Mouse (Mus musculus) frontal cortex, postnatal 25 days (tissue): ENCODE data around the gene Stn1.

ENCODE experiments used
- DNase-seq, 2 experiments: peaks; one replicate each; pipeline ENCODE4 v3.0.0; 2022; ENCODE audit warnings: low spot score in 2 of 2

Gene Stn1

GRCm38 (mm10) chr19:47545055-47545454 is 7.7 kb upstream of the Stn1 start:
- no peak for DNase-seq

DNA sequence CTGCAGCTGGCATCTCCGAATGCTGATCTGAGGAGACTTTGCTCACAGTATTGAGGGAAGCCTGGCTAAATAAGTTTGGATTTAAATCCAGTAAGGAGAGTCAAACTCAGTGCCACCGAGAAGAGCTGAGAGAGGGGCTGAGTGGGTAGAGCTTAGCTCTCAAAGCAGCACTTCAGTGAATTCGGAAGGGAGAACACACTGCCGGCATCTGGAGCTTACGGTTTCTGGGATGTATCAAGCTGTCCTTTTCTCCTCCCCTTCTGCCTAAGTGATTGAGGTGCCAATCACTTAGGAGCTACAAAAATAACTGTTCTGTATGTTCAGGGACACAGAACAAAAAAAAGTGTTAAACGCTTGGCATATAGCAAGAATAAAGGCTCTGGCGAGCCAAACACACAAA is 5.1 kb upstream of the Stn1 start:
- DNase-seq: no peak

DNA sequence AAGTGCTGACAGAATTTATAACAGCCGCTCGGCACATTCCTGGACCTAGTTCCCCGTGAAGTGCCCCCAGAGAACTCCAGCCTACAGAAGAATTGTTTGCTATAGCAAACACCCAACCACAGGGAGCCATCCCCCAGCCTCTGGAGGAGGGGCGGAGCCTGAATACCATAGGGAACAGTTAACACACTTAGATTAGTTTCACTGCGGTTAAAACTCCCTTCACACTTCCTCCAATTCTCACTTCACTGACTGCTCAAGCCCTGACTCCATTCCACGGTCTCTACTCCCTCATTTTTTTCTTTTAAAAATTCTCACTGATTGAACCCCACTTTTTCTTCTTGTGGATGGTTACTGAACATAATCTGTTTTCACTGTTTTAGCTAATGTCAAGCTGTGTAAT is 1.5 kb upstream of the Stn1 start:
- no peak for DNase-seq

- no peak for DNase-seq
Measured at GRCm38 (mm10) chr19:47537879-47538278, 572 bp upstream of the Stn1 start.

- peak; percentile 93 to 96 for DNase-seq
Measured at GRCm38 (mm10) chr19:47536521-47537299, 597 bp downstream of the Stn1 start.

DNA sequence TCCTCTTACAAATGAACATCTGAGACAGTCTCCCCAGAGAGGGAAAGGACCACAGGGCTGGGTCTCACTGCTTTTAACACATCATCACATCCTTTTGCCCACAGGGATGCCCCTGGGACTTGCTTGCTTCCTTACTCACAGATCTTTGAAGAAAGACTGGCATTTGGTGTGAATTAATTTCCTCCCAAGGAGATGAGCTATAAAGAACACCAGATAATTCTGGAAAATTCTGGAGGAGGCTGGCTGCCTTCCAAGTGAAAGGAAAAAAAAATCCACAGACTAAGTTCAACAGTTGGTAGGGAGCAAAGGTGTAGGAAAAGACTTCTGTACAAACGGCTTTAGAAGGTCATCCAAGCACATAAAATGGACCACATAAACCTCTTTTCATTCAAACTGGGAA is 3.2 kb downstream of the Stn1 start:
- DNase-seq: peak in 1 of 2 experiments; percentile 43

- no peak for DNase-seq
Measured at GRCm38 (mm10) chr19:47532449-47532848, 4.9 kb downstream of the Stn1 start.

DNA sequence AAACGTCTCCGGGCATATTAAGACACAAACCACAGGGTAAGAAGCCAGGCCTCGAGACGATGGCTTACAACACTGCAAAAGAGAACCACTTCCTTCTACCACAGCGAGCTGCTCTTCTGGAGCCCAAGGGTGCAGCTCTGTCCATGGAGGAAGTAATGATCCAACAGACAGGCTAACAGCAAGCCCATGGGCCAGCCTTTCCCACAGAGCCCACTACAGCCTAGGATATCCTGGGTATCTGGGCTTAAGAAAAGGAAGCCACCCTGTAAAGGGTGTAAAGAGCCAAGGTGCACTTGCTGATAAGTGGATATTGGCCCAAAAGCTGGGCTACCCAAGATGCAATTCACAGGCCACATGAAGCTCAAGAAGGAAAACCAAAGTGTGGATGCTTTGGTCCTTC is 6.0 kb downstream of the Stn1 start:
- DNase-seq: no peak

DNA sequence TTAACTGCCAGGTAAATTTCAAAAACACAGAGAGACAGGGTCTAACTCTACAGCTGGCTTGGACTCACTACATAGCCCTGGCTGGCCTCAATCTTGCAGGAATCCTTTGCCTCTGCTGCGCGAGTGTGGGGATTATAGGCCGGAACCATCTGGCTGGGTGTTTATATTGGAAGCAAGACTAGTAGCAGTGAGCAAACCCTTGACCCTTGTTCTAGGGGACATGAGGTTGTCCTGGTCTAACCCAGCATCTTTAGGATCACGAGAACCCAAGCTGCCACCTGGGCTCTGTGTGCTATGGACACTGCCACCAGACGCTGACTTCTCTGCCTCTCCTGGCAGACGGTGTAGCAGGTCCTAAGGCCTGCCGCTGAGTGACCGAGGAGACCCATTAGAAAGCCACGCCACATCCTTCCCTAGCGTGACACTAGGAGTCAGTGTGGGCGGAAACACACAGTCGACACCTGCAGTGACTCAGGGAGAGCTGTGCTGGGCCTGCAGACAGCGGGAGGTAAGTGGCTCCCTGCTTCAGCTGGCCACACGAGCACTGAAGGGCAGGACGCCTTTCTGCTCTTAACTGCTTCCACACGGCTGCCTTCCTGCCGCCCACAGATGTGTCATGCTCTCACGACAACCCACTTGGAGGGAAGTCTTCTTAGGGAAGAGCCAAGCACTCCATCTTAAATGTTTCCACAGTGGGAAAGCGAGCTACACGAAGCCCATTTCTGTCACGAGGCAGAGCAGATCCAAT is 10.9 kb downstream of the Stn1 start:
- no peak for DNase-seq

- no peak for DNase-seq
Measured at GRCm38 (mm10) chr19:47524905-47525304, 12.4 kb downstream of the Stn1 start.

- DNase-seq: no peak
Measured at GRCm38 (mm10) chr19:47521403-47521802, 15.9 kb downstream of the Stn1 start.

GRCm38 (mm10) chr19:47519163-47519893 is 18.0 kb downstream of the Stn1 start:
- no peak for DNase-seq

DNA sequence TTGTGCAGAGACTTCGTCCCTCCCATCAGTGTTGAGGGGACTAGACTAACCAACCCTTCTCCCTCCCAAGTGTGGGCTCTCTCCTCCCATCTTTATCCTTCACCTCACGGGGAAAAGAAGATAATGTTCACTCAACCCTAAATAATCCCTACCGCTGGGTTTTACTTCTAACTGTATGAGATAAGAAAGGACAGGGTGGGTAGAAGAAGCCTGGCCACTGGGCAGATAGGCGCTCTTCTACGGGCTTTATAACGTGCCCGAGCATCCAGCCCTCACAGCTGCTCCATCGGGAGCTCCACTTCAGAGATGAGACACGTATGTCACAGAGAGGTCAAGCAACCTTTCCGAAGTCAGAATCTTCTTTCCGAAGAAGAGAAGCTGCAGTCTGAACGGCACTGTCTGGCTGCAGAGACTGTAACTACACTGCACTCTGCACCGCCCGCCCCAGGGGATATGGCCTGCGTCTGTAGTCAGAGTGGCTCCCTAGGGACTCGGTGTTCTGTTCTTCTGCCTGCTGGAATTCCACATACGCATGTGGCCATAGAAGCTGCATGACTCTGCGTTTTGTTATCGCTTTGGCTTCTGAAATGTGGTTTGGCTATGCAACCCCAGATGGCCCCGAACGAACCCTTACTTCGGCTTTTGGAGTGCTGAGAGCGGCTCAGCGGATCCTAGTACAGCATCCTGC is 18.7 kb downstream of the Stn1 start:
- DNase-seq: no peak

GRCm38 (mm10) chr19:47517570-47517969 is 19.7 kb downstream of the Stn1 start:
- DNase-seq: no peak

- no peak for DNase-seq
Measured at GRCm38 (mm10) chr19:47516879-47517278, 20.4 kb downstream of the Stn1 start.

DNA sequence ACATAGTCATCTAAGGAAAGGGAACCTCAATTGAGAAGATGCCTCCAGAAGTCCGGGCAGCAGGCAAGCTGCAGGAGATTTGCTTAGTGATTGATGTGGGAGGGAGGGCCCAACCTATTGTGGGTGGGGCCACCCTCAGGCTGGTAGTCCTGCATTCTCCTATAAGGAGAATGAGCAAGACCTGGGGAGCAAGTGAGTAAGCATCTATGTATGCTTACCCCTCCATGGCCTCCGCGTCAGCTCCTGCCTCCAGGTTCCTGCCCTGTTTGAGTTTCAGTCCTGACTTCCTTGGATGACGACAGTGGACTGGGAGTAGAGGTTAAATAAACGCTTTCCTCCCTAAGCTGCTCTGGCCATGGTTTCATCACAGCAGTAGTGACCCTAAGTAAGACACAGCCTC is 22.2 kb downstream of the Stn1 start:
- DNase-seq: no peak

DNA sequence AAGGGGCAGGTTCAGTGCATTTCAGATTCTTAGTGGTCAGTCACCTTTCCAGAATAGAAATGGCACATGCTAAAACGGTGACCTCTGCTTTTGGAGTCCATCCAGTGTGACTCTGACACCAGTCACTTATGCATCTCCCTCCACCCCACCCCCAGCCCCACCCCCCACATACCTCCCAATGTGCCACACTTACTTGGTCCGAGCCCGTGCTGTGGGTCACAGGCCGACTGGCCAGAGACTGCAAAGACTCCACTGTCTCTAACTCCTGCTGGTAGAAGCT is 23.7 kb downstream of the Stn1 start:
- no peak for DNase-seq

DNA sequence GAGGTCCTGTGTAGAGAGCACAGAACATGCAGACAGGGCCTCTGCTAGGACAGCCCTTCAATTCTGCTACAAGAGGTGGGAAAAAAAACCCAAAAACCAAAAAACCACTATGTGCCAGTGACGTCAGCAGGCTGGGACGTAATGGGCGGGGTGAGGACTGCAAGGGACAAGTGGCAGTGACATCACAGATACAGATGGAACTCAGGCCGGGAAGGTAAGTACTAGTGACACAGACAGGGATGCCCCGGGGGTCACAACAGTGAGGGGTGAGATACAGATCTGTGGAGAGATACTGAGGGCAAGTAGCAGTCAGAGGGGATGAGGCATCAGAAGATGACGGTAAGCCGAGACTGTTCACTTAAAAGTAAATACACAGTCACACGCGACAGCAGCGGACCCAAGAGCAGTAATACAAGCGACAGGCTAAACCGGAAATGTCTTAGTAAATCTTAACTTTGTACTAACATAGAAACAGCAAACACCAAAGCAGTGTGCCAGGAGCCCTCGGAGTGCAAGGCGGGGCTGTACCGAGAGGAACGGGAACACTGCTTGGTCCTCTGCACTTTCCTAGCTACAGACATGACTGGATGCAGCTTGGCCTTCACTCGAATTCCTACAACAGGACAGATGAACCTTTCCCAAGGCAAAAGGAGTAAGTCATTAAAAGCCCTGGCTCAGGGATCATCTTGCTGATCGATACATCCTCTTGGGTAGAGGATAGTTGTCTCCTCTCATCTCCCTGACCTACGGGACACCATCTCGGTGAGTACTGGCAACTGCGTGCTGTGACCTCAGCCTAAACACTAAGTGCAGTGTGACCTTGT is 24.3 kb downstream of the Stn1 start:
- no peak for DNase-seq

- no peak for DNase-seq
Measured at GRCm38 (mm10) chr19:47511958-47512357, 25.3 kb downstream of the Stn1 start.

DNA sequence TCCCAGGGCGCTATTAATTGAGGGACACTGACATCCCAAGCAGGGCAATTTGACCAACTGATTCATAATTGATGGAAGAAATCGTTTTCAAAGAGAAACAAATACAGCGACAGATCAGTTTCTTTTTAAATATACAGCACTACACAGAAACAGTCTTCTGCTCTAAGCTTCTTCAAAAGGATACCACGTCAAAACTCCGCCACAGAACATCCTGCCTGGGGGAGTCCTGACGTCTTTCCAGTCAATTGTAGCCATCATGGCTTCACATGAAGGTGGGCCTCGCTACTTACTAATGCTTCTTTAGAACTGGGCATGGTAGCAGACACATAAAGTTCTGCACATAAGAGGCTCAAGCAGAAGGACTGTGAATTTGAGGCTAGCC is 26.0 kb downstream of the Stn1 start:
- no peak for DNase-seq
